Mouse (Mus musculus) lung, embryonic 16.5 days (tissue): ENCODE measurements at regions not wholly inside any gene's neighbourhood (a gene's known extent, or its start where the extent isn't known, plus 50 kb on each side); places are given as distances from the start of the nearest gene placed in this dataset.
"Not testable (repeated sequence)": the region's sequence is repeated elsewhere in the genome, so short reads cannot be mapped to it uniquely, and the experiment has no call there.

Experiments used
- ATAC-seq: fragments of 200-750 bp; cut with Nextera tagmentation; 2 replicates; pipeline ENCODE4 v1.8.0; 2017; ENCODE audit warnings: low read depth, mild to moderate bottlenecking, moderate library complexity
- H3K27ac ChIP-seq: fragments of 300-500 bp; sonication (generic); 2 replicates; pipeline ENCODE4 v1.5.1; 2014; ENCODE audit warnings: mild to moderate bottlenecking, control low read depth, low read length
- H3K27me3 ChIP-seq: fragments of 300-500 bp; sonication (generic); 2 replicates; pipeline ENCODE4 v1.6.1; 2014; ENCODE audit warnings: low read depth, low read length, mixed read lengths; ENCODE audit not compliant: control insufficient read depth, insufficient read depth
- H3K36me3 ChIP-seq: fragments of 300-500 bp; sonication (generic); 2 replicates; pipeline ENCODE4 v1.6.1; 2014; ENCODE audit warnings: low read length; ENCODE audit not compliant: control insufficient read depth, insufficient read depth
- H3K4me1 ChIP-seq: fragments of 300-500 bp; sonication (generic); replicated peaks from 2 replicates; pipeline ENCODE4 v1.6.1; 2014; ENCODE audit warnings: low read length, mixed read lengths; ENCODE audit not compliant: control insufficient read depth, insufficient read depth
- H3K4me2 ChIP-seq: fragments of 300-500 bp; sonication (generic); 2 replicates; pipeline ENCODE4 v1.6.1; 2014; ENCODE audit warnings: low read depth, low read length, control low read depth
- H3K4me3 ChIP-seq: fragments of 300-500 bp; sonication (generic); 2 replicates; pipeline ENCODE4 v1.5.1; 2014; ENCODE audit warnings: mild to moderate bottlenecking, low read length, control low read depth
- H3K9ac ChIP-seq: fragments of 300-500 bp; sonication (generic); 2 replicates; pipeline ENCODE4 v1.6.1; 2014; ENCODE audit warnings: low read length, control low read depth
- H3K9me3 ChIP-seq: fragments of 300-500 bp; sonication (generic); 2 replicates; pipeline ENCODE4 v1.6.1; 2016; ENCODE audit warnings: low read length; ENCODE audit not compliant: control insufficient read depth
- WGBS: fragments of 180-500 bp; shearing (Covaris S2); extraction: QIAGEN DNeasy Blood & Tissue Kit; methylation state at CpG from one replicate; pipeline ENCODE4 v1.1.7; 2014; 5-methylcytosine and 5-hydroxymethylcytosine counted together

GRCm38 (mm10) chr15:25229807-25230206, 183.8 kb downstream of the Basp1 start:
- no peak overlapping the region for H3K4me2 ChIP-seq
- H3K27ac ChIP-seq, result no peak overlapping the region
- no peaks in the 10 kb centered on the region for H3K9me3 ChIP-seq
- H3K36me3 ChIP-seq, result no peaks in the 10 kb centered on the region
- no peak overlapping the region for H3K4me3 ChIP-seq
- H3K27me3 ChIP-seq, result no peaks in the 10 kb centered on the region
- H3K4me1 ChIP-seq, result peaks cover 6% of the 10 kb centered on the region; the same call in 1 of the 2 replicates
- no peak overlapping the region for H3K9ac ChIP-seq
- no peak for ATAC-seq
- WGBS, result 79% methylated on average over 11 of the region's 11 CpGs

- H3K36me3 ChIP-seq, result no peaks in the 10 kb centered on the region
- WGBS, result 41% methylated on average over 7 of the region's 7 CpGs
- ATAC-seq, result no peak
- no peak overlapping the region for H3K27ac ChIP-seq
- peaks cover 6% of the 10 kb centered on the region; the same call in 1 of the 2 replicates for H3K4me1 ChIP-seq
- no peaks in the 10 kb centered on the region for H3K9me3 ChIP-seq
- H3K4me2 ChIP-seq, result no peak overlapping the region
- H3K27me3 ChIP-seq, result no peaks in the 10 kb centered on the region
- H3K9ac ChIP-seq, result no peak overlapping the region
- no peak overlapping the region for H3K4me3 ChIP-seq
These were observed 186.1 kb downstream of the Basp1 start for GRCm38 (mm10) chr15:25227496-25227895.

DNA sequence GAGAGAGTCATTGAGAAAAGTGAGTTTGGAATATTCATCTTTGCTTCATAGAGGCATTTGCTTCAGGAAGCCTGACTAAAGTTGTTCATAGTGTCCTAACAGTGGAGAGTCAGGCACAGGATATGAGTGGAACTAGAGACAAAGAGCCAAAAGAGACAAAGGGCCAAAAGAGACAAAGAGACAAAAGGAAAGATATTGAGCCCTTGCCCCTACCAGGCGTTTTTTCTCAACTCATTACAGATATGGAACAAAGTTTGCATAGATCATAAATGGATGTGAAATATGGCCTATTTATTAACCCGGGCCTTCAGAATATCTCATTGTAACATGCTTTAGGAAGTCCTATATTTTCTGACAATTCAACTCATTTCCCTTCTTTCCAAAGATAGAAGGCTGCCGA, 187.6 kb downstream of the Basp1 start:
- H3K4me1 ChIP-seq, result peaks cover 6% of the 10 kb centered on the region; the same call in 1 of the 2 replicates
- H3K9ac ChIP-seq, result no peak overlapping the region
- H3K36me3 ChIP-seq, result no peaks in the 10 kb centered on the region
- no peak overlapping the region for H3K4me3 ChIP-seq
- no peak overlapping the region for H3K27ac ChIP-seq
- H3K4me2 ChIP-seq, result no peak overlapping the region
- no peak for ATAC-seq
- H3K9me3 ChIP-seq, result no peaks in the 10 kb centered on the region
- WGBS, result 32% methylated on average over 3 of the region's 3 CpGs
- H3K27me3 ChIP-seq, result no peaks in the 10 kb centered on the region

- Histone ChIP-seq H3K9me3 (no peaks in the 10 kb centered on the region), H3K27me3 (no peaks in the 10 kb centered on the region), H3K27ac (no peak overlapping the region), H3K4me2 (no peak overlapping the region), H3K4me1 (peaks cover 6% of the 10 kb centered on the region; the same call in 1 of the 2 replicates), H3K9ac (no peak overlapping the region), H3K36me3 (no peaks in the 10 kb centered on the region), H3K4me3 (no peak overlapping the region)
- 65% methylated on average over 3 of the region's 3 CpGs for WGBS
- no peak for ATAC-seq
These were observed 188.1 kb downstream of the Basp1 start for GRCm38 (mm10) chr15:25225431-25225830.

DNA sequence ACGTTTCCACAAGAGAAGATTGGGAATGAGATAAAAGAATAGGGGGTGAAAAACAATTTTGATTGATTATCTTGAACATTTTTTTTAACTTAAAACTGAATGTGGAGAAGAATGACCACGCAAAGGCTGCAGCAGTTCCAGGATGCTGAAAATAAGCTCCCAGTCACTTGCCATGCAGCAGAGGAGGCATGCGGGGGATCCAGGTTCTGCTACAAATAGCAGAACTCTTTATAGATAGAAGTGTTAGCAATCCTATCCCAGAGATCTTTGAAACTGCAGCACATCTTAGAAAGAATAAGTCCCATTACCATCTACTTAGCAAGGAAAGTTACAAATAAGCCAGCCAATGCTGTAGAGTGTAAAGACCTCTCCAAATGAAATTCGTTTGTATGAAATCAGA, 191.8 kb downstream of the Basp1 start:
- no peaks in the 10 kb centered on the region for H3K36me3 ChIP-seq
- no peak overlapping the region for H3K9ac ChIP-seq
- WGBS, result 83% methylated on average over 4 of the region's 4 CpGs
- no peak for ATAC-seq
- H3K4me3 ChIP-seq, result no peak overlapping the region
- H3K27me3 ChIP-seq, result no peaks in the 10 kb centered on the region
- peaks cover 5% of the 10 kb centered on the region; the same call in 1 of the 2 replicates for H3K4me1 ChIP-seq
- H3K4me2 ChIP-seq, result no peak overlapping the region
- no peak overlapping the region for H3K27ac ChIP-seq
- H3K9me3 ChIP-seq, result no peaks in the 10 kb centered on the region

DNA sequence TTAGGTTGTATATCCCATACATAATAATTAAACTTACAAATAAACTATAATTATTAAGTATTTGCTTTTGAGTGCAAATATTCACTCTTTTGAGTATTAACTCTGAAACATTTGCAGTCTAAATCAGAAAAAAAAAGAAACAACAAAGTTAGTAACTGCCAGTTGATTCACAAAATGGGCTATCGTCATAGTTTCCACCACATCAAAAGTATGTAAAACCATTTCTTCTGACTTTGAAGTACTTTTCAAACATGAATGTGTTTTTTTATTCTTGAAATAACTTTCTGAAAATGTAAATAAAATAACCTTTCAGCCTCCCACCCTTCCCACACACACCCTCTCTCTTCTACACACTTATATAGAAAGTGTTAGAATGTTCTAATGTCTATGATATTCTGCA, 197.2 kb downstream of the Basp1 start:
- Histone ChIP-seq H3K4me2 (no peak overlapping the region), H3K4me3 (no peak overlapping the region), H3K27me3 (no peaks in the 10 kb centered on the region), H3K36me3 (no peaks in the 10 kb centered on the region), H3K27ac (no peak overlapping the region), H3K4me1 (no peaks in the 10 kb centered on the region), H3K9ac (no peak overlapping the region), H3K9me3 (no peaks in the 10 kb centered on the region)
- WGBS, result 42% methylated on average over 1 of the region's 1 CpGs
- ATAC-seq, result no peak

DNA sequence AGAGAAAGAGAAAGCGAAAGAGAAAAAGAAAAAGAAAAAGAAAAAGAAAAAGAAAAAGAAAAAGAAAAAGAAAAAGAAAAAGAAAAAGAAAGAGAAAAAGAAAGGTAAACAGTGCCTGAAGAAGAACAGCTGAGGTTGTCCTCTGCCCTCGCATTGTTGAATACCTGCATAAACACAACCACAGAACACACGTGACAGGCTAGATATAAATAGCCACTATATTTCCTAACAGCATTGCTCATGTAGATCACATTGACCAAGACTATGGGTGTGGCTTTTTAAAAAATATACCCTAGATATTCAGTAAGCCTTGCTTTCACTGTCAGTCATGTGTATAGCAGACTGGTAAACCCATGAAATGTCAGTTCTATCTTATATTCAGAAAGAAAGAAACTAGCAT, 211.5 kb downstream of the Basp1 start:
- 70% methylated on average over 3 of the region's 3 CpGs for WGBS
- H3K27me3 ChIP-seq, result no peaks in the 10 kb centered on the region
- H3K27ac ChIP-seq, result no peak overlapping the region
- no peaks in the 10 kb centered on the region for H3K9me3 ChIP-seq
- no peak overlapping the region for H3K9ac ChIP-seq
- no peaks in the 10 kb centered on the region for H3K4me1 ChIP-seq
- no peaks in the 10 kb centered on the region for H3K36me3 ChIP-seq
- H3K4me2 ChIP-seq, result no peak overlapping the region
- no peak for ATAC-seq
- H3K4me3 ChIP-seq, result no peak overlapping the region

DNA sequence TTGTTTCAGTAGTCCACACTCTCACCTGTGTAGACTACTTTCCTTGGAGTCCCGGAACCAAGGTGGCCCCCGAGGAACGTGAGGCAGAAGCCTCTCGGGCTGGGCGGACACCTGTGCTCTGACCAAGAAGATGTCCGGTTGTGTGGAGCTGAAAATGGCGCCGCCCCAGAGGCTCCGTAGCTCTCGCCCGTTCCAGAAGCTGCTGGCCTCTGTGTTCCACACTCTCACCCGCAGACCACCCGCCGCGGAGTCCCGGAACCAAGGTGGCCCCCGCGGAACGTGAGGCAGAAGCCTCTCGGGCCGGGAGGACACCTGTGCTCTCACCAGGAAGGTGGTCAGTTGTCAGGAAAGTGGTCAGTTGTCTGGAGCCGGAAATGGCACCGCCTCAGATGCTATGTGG, 213.3 kb downstream of the Basp1 start:
- H3K4me2 ChIP-seq, ATAC-seq, H3K27me3 ChIP-seq, H3K9me3 ChIP-seq, H3K36me3 ChIP-seq, H3K9ac ChIP-seq, H3K4me3 ChIP-seq, H3K27ac ChIP-seq, H3K4me1 ChIP-seq: not testable (repeated sequence)
- 91% methylated on average over 23 of the region's 23 CpGs for WGBS

DNA sequence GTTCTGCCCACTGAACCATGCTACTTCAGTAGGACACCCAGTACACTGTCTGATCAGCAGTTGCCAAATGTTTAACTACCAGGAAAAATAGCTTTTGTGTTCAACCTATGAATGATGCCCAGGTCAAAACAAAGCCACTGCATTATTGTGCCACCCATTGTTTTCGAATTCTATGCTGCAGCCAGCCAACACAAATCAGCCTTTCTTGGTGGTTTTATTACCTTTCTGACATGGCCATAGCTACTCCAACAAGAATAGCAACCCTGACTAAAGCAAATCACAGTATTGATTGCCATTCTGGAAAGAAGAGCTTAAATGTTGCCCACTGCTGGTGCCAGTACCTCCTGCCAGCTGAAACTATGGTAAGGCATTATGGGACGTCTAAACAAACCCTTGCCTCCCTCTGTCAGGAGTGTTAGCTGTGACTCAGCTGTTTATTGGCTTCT, 225.7 kb downstream of the Basp1 start:
- H3K4me3 ChIP-seq, result no peak overlapping the region
- WGBS, result 61% methylated on average over 2 of the region's 2 CpGs
- no peaks in the 10 kb centered on the region for H3K36me3 ChIP-seq
- ATAC-seq, result no peak
- no peak overlapping the region for H3K9ac ChIP-seq
- H3K27ac ChIP-seq, result no peak overlapping the region
- no peaks in the 10 kb centered on the region for H3K4me1 ChIP-seq
- no peaks in the 10 kb centered on the region for H3K27me3 ChIP-seq
- no peaks in the 10 kb centered on the region for H3K9me3 ChIP-seq
- H3K4me2 ChIP-seq, result no peak overlapping the region

DNA sequence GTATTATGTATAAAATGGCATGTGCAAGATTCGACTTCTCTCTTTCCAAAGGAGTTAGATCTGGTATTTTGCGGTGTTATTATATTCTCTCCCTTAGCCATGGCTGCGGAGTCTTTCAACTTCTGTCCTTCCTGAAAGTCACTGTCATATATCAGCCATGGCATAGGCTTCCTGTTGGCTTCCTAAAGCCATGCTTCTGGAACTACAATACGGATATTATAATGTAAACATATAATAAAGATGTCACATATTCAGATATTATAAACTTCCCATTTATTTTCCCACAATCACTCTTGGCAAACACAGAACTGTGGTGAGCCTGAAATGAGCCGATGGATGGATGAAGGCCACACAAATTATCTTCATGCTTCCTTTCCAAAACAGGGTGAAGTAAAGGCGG, 240.8 kb downstream of the Basp1 start:
- WGBS, result 46% methylated on average over 6 of the region's 6 CpGs
- no peak for ATAC-seq

More for the DNA sequence above, 240.8 kb downstream of the Basp1 start:
- H3K4me3 ChIP-seq, result no peak overlapping the region
- no peak overlapping the region for H3K4me2 ChIP-seq
- H3K36me3 ChIP-seq, result no peaks in the 10 kb centered on the region
- H3K4me1 ChIP-seq, result no peaks in the 10 kb centered on the region
- no peak overlapping the region for H3K9ac ChIP-seq
- no peaks in the 10 kb centered on the region for H3K27me3 ChIP-seq
- no peak overlapping the region for H3K27ac ChIP-seq
- H3K9me3 ChIP-seq, result no peaks in the 10 kb centered on the region
